Mouse (Mus musculus) brain, adult 2 months (tissue): ENCODE results near the gene Fam162a.
"Not testable (repeated sequence)": the region's sequence is repeated elsewhere in the genome, so short reads cannot be mapped to it uniquely, and the experiment has no call there.

Experiments
- DNase-seq: peaks from one replicate; pipeline ENCODE4 v3.0.0; 2011; ENCODE audit warnings: low read depth, low spot score

Fam162a gene

DNA sequence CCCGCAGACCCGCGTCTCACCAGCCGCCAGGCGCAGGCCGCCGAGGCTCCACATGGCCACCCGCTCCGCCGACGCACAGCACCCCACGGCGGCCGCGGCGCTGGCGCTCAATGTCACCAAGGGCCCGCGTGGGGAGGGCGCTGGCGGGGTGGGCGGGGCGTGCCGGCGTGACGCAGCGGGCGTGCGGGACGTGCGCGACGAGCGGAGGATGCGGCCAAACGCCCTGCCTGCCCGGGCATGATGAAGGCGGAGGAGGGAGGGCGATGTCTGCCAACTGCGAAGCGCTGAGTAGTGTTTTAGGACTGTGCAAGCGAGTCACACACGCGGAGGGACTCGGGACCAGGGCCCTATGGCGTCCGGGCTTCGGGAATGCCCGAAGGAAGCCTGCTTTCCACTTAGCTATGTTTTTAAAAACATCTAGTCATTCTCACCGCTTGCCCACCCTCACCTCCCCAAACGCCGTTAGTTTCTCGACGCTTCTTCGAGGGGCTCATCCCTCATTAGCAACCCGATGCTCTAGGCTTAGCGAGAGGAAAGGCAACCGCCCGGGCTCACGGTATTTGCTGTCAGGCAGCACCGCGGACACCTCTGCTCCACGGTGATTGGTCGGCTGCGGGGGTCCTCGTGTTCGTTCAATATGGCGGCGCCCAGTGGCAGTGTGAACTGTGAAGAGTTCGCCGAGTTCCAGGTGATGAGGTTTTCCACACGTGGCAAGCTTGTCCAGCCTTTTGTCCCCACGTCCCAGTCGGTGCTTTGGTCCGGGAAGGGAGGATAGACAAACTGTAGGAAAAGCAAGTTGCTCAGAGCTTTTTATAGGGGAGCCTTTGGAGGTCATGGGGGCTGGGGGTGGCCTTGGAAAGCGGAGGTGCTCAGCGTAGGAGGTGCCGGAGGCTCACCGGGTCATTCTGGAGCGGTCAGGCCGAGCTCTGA is at the start of gene Fam162a, which contains the start of gene Ccdc58:
Gene Fam162a (minus strand): TSS at position 145 of the 930 bp plus-strand sequence.
Gene Ccdc58 (plus strand): TSS at position 236 of the 930 bp plus-strand sequence.
- DNase-seq: peak; percentile 96

- DNase-seq: not testable (repeated sequence)
These were observed 44.4 kb upstream of the Fam162a start for GRCm38 (mm10) chr16:36115751-36116150.

GRCm38 (mm10) chr16:36111486-36111885 is 40.1 kb upstream of the Fam162a start:
- DNase-seq: peak; percentile 16

DNA sequence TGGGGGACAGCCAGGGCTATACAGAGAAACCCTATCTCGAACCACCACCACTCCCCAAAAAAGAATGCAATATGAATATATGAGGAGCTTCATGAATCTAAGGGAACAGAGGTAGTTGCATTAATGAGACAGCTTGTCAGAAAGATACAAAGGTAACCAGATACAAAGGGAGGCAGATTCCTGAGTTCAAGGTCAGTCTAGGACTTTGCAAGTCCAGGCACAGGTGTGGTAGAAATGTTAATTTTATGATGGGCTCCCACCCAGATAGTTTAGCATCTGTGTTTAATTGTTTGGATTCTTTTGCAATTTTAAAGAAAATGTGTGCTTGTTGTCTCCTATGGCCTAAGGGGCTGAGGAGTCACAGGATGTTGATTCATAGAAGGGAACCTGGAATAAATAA is 30.8 kb upstream of the Fam162a start:
- DNase-seq: no peak

DNA sequence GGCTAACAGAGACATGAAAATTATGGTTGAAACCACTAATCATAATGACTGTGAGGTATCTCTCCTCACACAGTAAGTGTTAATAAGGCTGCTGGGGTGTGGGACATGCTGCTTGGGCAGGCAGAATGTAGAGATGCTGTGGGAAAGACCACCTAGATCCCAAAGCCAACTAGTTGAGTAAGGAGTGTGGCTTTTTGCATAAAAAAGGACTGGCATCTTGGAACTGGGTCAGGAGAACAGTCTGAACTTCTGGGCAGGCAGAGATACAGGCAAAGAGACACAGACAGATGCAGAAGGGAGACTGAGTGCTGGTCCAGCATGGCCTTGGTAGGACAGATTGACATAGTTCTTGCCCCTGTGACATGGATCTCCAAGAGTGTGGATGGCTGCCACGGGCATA is 30.1 kb upstream of the Fam162a start:
- DNase-seq: no peak

DNA sequence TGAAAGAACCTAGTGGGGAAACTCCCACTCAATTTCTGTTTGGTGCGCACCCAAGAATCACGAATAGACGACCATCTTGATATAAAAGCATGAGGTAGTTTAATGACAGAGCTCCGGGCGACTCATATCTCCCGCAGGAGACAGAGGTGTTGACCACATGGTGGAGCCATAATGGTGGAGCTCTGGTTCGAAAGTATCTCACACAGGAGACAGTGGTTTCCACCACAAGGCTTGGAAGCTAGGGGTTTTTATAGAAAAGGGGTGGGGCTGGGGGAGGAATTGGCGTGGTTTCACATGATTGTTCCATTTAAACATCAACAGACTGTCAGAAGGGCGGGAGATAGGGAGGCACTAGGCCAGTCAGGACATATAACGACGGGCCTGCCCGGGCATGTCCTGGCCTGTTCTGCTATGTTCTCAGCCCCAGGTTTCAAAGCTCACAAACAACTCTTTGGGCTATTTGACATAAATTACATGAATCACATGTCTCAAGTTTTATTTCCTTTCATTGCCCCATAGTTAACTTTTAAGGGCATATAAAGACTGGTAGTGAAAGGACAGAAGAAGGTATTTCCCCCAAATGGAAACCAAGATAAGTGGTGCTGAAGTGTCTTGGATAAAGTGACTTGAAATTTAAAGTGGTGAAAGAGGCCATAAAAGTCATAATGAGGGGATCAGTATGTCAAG is 26.6 kb upstream of the Fam162a start:
- DNase-seq: not testable (repeated sequence)

DNA sequence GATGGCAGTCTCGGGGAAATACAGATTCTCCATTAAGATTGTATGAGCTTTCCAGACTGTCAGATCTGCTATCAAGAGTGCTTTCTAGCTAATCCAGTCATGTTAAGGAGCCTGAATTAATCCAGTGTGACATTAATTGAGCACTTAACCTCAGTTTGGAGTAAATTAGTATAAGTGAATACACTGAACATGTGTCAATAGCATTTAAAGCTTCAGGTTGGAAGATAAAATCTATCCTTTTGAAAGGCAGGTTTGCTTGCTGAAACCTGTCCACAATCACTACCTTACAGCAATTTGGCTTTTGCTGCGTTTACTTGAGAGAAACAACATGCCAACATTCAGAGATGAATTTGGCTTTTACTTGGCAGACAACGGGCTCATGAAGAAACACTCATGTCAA is 22.7 kb upstream of the Fam162a start:
- DNase-seq: no peak

GRCm38 (mm10) chr16:36090785-36091509 is 19.6 kb upstream of the Fam162a start:
- no peak for DNase-seq

DNA sequence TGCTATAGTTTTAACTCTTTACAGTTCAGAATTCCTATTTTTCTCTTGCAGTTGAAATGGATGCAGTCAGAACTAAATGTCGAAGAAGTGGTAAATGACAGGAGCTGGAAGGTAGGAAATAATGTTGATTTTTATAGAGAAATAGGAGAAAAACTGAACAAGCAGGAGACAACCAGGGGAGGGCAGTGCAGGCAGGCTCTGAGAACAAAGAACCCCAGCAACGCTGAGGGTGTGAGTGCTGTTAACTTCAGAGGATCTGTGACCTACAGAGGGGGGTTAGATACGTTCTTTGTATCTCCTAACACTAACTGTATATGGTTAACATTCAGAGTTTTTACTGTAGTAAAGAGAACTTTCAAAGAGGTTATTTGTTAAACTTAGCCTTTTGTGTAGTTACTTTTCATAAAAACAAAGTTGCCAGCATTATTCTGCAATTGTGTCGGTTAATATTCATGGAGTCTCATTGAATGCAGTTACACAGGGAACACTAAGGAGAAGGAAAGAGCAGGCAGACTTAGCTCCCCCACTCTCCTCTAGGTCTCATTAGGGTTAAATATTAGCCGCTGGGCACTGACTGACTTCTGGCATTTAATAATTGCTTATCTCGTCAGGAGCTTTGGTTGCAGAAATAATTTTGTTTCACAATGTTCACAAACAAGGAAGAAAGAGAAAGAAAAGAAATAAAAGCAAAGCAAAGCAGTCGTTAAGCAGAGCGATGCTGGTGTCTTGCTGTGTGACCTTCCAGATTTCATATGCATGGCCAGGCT is 18.6 kb upstream of the Fam162a start:
- peak; percentile 19 for DNase-seq

GRCm38 (mm10) chr16:36089065-36089464 is 17.7 kb upstream of the Fam162a start:
- no peak for DNase-seq

GRCm38 (mm10) chr16:36087846-36088245 is 16.5 kb upstream of the Fam162a start:
- DNase-seq: no peak

- DNase-seq: no peak
These were observed 8.5 kb upstream of the Fam162a start for GRCm38 (mm10) chr16:36079916-36080315.

GRCm38 (mm10) chr16:36074772-36075171 is 3.4 kb upstream of the Fam162a start:
- no peak for DNase-seq

DNA sequence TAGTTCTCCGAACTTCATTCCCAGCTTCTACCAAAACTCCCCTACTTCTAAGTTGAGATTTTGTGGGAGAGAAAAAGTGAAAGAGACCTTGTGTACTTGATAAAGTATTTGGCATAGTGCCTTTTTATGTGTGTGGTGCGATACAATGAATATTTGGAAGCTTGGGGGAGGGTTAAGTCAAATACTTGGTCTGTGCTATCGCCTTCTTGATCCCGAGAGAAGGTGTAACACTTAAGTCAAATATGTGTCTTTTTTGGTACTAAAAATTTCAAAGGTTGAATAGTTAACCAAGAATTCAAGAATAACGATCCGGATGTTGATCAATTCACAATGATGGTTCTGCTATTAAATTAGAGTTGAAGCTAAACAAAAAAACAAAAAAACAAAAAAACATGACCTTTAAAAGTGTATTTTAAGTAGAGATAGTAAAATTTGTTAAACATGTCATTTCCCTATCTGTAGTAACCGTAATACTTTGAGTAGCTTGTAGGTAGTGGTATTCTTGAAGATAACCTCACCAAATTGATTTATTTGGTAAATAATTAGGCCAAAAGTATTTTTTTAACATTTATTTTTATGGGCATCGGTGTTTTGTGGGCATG is 1.1 kb upstream of the Fam162a start:
- no peak for DNase-seq

- no peak for DNase-seq
These were observed 334 bp downstream of the Fam162a start for GRCm38 (mm10) chr16:36071071-36071449.

- DNase-seq: peak; percentile 34
These were observed 1.4 kb downstream of the Fam162a start for GRCm38 (mm10) chr16:36069819-36070575.

DNA sequence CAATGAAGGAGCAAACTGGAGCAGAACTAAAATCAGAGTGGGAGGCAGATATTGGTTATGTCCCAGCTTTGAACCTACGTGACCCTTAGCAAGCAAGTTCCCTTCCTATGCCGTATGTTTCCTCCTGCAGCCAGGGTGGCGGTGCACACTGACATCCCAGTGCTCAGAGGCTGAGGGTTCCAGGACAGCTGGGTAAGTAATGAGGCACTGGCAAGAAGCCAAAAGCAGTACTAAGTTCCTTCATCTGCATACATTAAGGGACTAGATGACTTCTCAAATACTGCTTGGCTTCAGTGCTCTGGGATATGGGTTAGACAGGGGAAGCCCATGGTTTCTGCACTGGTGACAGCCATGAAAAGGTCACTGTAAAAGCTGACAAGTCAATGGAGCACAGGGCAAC is 3.0 kb downstream of the Fam162a start:
- no peak for DNase-seq

- no peak for DNase-seq
These were observed 3.7 kb downstream of the Fam162a start for GRCm38 (mm10) chr16:36067694-36068093.

DNA sequence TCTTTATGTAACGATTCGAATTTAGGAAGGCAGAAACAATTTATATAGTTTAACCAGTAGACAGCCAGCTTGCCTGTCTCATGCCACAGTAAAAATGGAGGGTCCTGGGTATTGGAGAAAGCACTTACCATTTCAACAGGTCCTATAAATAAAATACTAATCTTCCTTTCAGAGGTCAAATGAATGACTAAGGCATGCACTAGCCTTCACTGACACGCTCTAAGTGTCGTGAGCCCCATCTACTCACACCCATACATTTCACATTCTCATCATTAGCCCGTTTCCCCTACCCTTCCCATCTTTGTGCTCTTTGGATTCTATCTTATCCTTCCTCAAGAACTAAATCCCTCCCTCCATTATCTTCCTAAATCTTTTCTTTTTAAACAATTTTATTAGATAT is 6.5 kb downstream of the Fam162a start:
- DNase-seq: no peak

DNA sequence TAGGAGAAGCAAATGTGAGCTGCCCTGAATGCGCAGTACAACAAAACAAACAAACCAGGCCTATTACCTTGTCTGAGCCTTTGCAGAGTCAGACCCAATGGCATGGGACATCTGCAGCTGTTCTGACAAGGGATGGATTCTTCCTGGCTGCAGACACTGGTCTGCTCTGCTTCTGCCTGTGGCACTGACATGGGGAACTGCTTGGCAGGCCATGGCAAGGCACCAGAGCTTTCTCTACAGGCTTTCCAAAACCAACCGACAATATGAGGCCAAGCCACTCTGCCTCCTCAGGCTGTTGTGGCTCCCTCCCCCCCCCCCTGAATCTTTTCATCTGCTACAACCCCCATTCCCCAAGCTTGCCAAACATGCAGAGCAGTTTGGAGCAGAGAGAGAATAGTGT is 8.1 kb downstream of the Fam162a start:
- DNase-seq: peak; percentile 45
